Mouse (Mus musculus) yolk sac, embryonic 10.5 days (tissue): ENCODE measurements around the gene Olfr1152.

Experiments
- DNase-seq: peaks from one replicate; pipeline ENCODE4 v3.0.0-alpha.2; 2017; ENCODE audit warnings: low spot score

The Olfr1152 gene

GRCm38 (mm10) chr2:87866192-87866591 lies at the start of gene Olfr1152:
Gene Olfr1152 (plus strand): TSS chr2:87866492.
- no peak for DNase-seq

GRCm38 (mm10) chr2:87830233-87830632 lies 36.1 kb upstream of the Olfr1152 start, which contains the start of gene Olfr1148:
Gene Olfr1148 (plus strand): TSS chr2:87830533.
- no peak for DNase-seq

- DNase-seq: no peak
Observed at GRCm38 (mm10) chr2:87843693-87844092, 22.6 kb upstream of the Olfr1152 start, which contains the start of gene Olfr1150-ps1. Gene Olfr1150-ps1 (plus strand): TSS chr2:87843993.

GRCm38 (mm10) chr2:87855562-87855961 lies 10.7 kb upstream of the Olfr1152 start, which contains the start of gene Olfr1151:
Gene Olfr1151 (plus strand): TSS chr2:87855862.
- DNase-seq: no peak

DNA sequence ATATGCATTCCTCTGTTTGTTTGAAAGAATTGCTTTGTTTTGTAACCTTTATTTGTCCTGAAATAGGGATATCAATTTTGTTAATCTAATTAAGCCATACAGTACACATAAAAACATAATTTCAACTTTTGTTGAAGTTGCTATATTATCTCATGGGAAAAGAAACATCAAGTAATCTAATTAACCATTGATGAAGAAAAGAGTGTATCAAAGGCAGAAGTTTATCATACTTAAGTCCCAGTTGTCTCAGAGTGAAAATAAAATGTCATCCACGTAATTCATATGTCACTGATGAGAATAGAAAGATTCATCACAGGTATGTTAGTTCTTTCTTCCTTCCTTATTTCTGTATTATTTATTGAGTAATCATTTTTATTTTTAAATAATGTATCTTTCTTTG lies 28.4 kb downstream of the Olfr1152 start, which contains the start of gene Olfr1153:
TSS of gene Olfr1153 (plus strand) at position 301 of the 400 bp plus-strand sequence.
- no peak for DNase-seq

DNA sequence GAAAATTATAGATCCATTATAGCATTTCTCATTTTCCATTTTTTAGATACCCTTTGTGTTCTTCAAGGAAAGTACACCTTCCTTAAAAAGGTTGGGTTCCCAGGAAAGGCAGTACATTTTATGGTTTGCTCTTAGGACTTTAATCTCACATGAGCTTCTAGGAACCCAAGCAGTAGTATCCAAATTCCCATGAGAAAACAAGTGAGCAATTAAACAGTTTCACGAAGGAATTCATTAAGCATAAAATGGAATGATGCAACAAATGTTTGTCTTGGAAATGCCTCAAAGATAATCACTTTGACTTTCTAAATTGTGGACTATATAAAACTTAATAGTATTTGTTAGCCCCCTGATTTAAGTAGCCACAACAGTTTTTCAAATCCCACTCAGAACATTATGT lies 38.8 kb downstream of the Olfr1152 start, which contains the start of gene Olfr1154:
TSS of gene Olfr1154 (minus strand) at position 101 of the 400 bp plus-strand sequence.
- DNase-seq: no peak
